Mouse (Mus musculus): ENCODE measurements around the gene Tbc1d22a.

DNA sequence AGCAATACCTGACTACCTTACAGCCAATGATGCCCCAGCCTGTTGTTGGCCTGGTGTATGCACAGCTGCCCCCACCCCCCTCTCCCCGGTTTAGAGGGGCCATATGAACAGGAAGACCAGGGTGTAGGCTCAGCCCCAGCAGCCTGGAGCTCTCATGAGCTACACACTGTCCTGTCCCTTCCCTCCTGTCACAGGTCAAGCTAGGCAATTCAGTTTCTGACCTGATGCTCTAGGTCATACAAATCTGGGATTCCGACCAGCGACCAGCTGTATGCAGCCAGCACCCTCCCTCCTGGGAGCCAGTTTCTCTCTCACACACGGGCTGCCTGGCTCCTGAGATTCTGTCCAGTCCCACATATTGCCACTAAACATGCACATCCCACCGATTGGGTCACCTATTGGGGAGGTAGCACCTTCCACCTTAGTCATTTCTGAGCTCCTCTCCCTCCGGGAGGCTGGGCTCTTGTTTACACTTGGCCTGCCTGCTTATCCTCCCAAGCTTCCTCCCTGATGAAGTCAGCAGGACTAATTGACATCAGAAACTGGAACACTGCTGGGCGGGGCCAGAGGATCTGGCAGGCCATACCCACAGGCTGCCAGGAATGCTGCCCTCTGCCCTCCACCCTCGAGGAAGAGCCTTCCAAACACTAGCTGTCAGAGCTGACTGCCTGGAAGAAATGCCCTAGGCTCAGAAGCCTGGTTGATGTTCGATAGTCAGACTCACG is 25.4 kb upstream of the Tbc1d22a start:
- TF ChIP-seq CTCF (IDR thresholded peaks at IDR 0.05; ENCODE audit: extremely low read depth, insufficient read depth, insufficient read length, insufficient replicate concordance), result no peak
- TF ChIP-seq POLR2A (IDR thresholded peaks at IDR 0.05; ENCODE audit: low read depth, low read length), result no peak

Measured in spleen, adult 2 months (tissue).